Mouse (Mus musculus) lung, postnatal 0 days (tissue): Measurements from ENCODE around the gene Rab1a.

Experiments
- CTCF ChIP-seq: IDR thresholded peaks from 2 replicates; pipeline ENCODE4 v1.5.1; 2016; ENCODE audit warnings: antibody characterized with exemption, mild to moderate bottlenecking
- EP300 ChIP-seq: IDR thresholded peaks from 2 replicates; pipeline ENCODE4 v1.6.1; 2016; ENCODE audit warnings: antibody characterized with exemption, mild to moderate bottlenecking, control low read depth

DNA sequence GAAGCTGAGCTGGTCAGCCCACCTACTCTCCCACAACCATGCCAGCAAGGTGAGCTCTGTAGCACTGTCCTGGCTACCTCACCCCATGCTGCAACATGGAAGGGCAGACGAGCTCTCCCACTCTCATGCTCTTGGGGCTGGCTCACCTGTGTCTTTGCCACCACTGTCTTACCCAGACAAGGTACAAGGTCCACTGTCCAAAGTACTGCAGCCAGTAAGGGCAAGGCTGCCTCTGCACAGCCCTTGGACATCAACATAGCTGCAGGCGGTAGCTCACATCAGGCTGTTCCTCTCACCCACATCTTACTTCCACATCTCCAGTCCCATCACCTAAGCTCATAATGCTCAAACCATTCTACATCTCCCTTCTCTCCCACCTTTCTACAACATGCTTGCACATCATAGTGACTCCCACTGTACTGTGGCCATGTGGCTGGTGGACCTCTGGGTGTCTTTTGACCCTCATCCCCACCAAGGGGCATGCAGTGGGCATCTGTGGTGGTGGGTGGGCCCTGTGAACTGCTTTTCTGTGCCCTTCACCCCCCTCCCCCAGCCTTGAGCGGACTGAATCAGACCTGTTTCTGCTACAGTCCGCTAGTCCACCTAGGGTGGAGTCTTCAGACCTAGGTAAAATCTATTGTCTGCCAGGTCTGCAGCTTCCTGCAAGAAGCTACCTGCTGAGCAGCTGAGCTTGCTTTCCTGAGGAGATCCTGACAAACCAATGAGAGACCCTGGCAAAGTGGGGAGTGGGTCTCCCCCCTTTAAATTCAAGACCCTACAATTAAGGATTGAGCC, 48.9 kb upstream of the Rab1a start:
- no peak for TF ChIP-seq CTCF
- no peak for TF ChIP-seq EP300
